Comparison of ENCODE assay signal across 10 mouse cellular contexts in the genomic region with DNA sequence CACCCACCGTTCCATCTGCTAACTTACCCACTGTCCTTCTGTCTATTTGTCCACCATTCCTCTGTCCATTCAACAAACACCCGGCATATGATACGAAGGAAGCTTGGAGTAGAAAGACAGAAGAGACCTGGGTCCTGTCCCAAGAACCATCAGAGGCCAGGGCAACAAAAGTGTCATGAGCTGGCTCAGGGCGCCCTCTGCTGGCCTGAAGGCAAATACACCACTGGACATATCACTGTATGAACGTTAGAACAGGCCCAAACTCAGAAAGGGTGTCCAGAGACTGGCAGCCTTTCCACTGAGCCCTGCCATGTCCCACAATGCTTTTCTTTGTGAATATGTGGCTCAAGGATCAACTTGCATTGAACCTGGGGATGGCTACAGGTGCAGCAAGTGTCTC.
DNase-seq lines count a peak whose midpoint lies in the region; ATAC-seq and TF ChIP-seq lines count a peak whose summit lies in the region.
"Had no signal": no experiment of that assay in that cellular context is flagged by ENCODE, and none has a peak within 500 bp of the region (broad histone marks: within the 10 kb centered on the region; RNA-seq: fewer than 3 reads in every experiment).

No protein-coding gene starts in this region.

- H3K4me2 ChIP-seq in hindbrain, embryonic 14.5 days (replicated peaks), result no peak overlapping the region
- no peak overlapping the region for H3K4me2 ChIP-seq in hindbrain, embryonic 16.5 days (ENCODE audit: low read length)
- no peak overlapping the region for H3K4me2 ChIP-seq in midbrain, embryonic 13.5 days (replicated peaks)
- H3K4me2 ChIP-seq: embryonic facial prominence, embryonic 12.5 days; lung, embryonic 15.5 days had no signal

- no peak overlapping the region for H3K4me3 ChIP-seq in hindbrain, embryonic 14.5 days (replicated peaks; ENCODE audit: low read length)
- no peak overlapping the region for H3K4me3 ChIP-seq in hindbrain, embryonic 16.5 days (ENCODE audit: low read length)
- no peak overlapping the region for H3K4me3 ChIP-seq in MEL (ENCODE audit: control insufficient read depth in 1 of 2, insufficient read depth in 1 of 2, low read depth in 2 of 2, low read length in 2 of 2)
- no peak overlapping the region for H3K4me3 ChIP-seq in midbrain, embryonic 13.5 days (replicated peaks)
- H3K4me3 ChIP-seq: embryonic facial prominence, embryonic 12.5 days; lung, embryonic 15.5 days had no signal

- H3K27ac ChIP-seq in hindbrain, embryonic 14.5 days, result no peak overlapping the region
- no peak overlapping the region for H3K27ac ChIP-seq in hindbrain, embryonic 16.5 days (ENCODE audit: low read depth, low read length)
- H3K27ac ChIP-seq in MEL (ENCODE audit: control insufficient read depth, low read depth, low read length), result no peak overlapping the region
- 0 out of 2 replicates have a peak overlapping the region, but pooled peaks have one; percentile 19 for H3K27ac ChIP-seq in midbrain, embryonic 13.5 days
- H3K27ac ChIP-seq: embryonic facial prominence, embryonic 12.5 days; lung, embryonic 15.5 days had no signal

- H3K9ac ChIP-seq in hindbrain, embryonic 14.5 days, result no peak overlapping the region
- H3K9ac ChIP-seq in hindbrain, embryonic 16.5 days (ENCODE audit: low read depth, low read length), result no peak overlapping the region
- H3K9ac ChIP-seq in MEL (ENCODE audit: control insufficient read depth, low read depth, low read length, poor library complexity, severe bottlenecking), result no peak overlapping the region
- H3K9ac ChIP-seq in midbrain, embryonic 13.5 days (replicated peaks), result no peak overlapping the region
- H3K9ac ChIP-seq: embryonic facial prominence, embryonic 12.5 days; lung, embryonic 15.5 days had no signal

- no peaks in the 10 kb centered on the region for H3K79me2 ChIP-seq in MEL (ENCODE audit: control insufficient read depth, insufficient read depth, low read length, poor library complexity)

- 41% methylated on average over 5 of the region's 5 CpGs for WGBS in hindbrain, embryonic 14.5 days
- 39% methylated on average over 5 of the region's 5 CpGs for WGBS in hindbrain, embryonic 16.5 days
- WGBS in midbrain, embryonic 13.5 days, result 38% methylated on average over 5 of the region's 5 CpGs

- H3K27me3 ChIP-seq in hindbrain, embryonic 14.5 days (ENCODE audit: control insufficient read depth, insufficient read depth, low read length), result no peaks in the 10 kb centered on the region
- H3K27me3 ChIP-seq in hindbrain, embryonic 16.5 days (replicated peaks; ENCODE audit: control insufficient read depth, insufficient read depth, low read length), result no peaks in the 10 kb centered on the region
- no peaks in the 10 kb centered on the region for H3K27me3 ChIP-seq in MEL (ENCODE audit: control insufficient read depth in 1 of 2, insufficient read depth in 2 of 2, low read length in 2 of 2)
- no peaks in the 10 kb centered on the region for H3K27me3 ChIP-seq in midbrain, embryonic 13.5 days

- ATAC-seq in hindbrain, embryonic 14.5 days (ENCODE audit: low FRiP score), result no peak
- ATAC-seq in hindbrain, embryonic 16.5 days, result no peak
- ATAC-seq in midbrain, embryonic 13.5 days, result no peak

- no peaks in the 10 kb centered on the region for H3K36me3 ChIP-seq in hindbrain, embryonic 14.5 days (replicated peaks; ENCODE audit: control insufficient read depth, insufficient read depth)
- H3K36me3 ChIP-seq in hindbrain, embryonic 16.5 days (ENCODE audit: control insufficient read depth, insufficient read depth, low read length), result no peaks in the 10 kb centered on the region
- no peaks in the 10 kb centered on the region for H3K36me3 ChIP-seq in MEL (ENCODE audit: control insufficient read depth in 1 of 2, insufficient read depth in 2 of 2, low read length in 2 of 2)
- H3K36me3 ChIP-seq in midbrain, embryonic 13.5 days, result no peaks in the 10 kb centered on the region
- H3K36me3 ChIP-seq: embryonic facial prominence, embryonic 12.5 days; lung, embryonic 15.5 days had no signal

- H3K4me1 ChIP-seq in hindbrain, embryonic 14.5 days (replicated peaks; ENCODE audit: control insufficient read depth, insufficient read depth, low read length), result peaks cover 40% of the 10 kb centered on the region
- peaks cover 16% of the 10 kb centered on the region for H3K4me1 ChIP-seq in hindbrain, embryonic 16.5 days (ENCODE audit: control insufficient read depth, insufficient read depth, low read depth, low read length)
- no peaks in the 10 kb centered on the region for H3K4me1 ChIP-seq in MEL (ENCODE audit: control insufficient read depth in 1 of 2, insufficient read depth in 2 of 2, low read length in 2 of 2)
- peaks cover 64% of the 10 kb centered on the region for H3K4me1 ChIP-seq in midbrain, embryonic 13.5 days (replicated peaks)

- no peak for TF ChIP-seq EP300 in MEL (IDR thresholded peaks at IDR 0.05; ENCODE audit: low read depth in 1 of 2, low read length in 2 of 2)

- intact Hi-C loops in gastrocnemius, postnatal 36 days (cut with DNase I), result loop anchor here (1.0 kb wide), 1 partner anchor 43 kb away; no protein-coding TSS in a partner anchor

- no peaks in the 10 kb centered on the region for H3K9me3 ChIP-seq in hindbrain, embryonic 14.5 days (ENCODE audit: control insufficient read depth, low read length)
- no peaks in the 10 kb centered on the region for H3K9me3 ChIP-seq in hindbrain, embryonic 16.5 days (ENCODE audit: control insufficient read depth, low read length)
- H3K9me3 ChIP-seq in MEL (replicated peaks; ENCODE audit: insufficient read depth, low read length), result no peaks in the 10 kb centered on the region
- H3K9me3 ChIP-seq in midbrain, embryonic 13.5 days, result no peaks in the 10 kb centered on the region
- H3K9me3 ChIP-seq: embryonic facial prominence, embryonic 12.5 days; lung, embryonic 15.5 days had no signal

- peak; percentile 58 for DNase-seq in hindbrain, embryonic 14.5 days (ENCODE audit: low spot score)
- DNase-seq in MEL (ENCODE audit: low read depth, low spot score), result peak; percentile 4
- DNase-seq in cerebellum, adult 8-10 months, result peak; percentile 29
- DNase-seq in gastrocnemius, postnatal 36 days, result peak; percentile 48 to 61
- peak; percentile 42 for DNase-seq in layer of hippocampus, adult 9-10 months (ENCODE audit: low spot score)
- DNase-seq in urinary bladder, postnatal 36 days (ENCODE audit: low spot score in 2 of 2), result peak; percentile 43 to 64

- peak; percentile 8 to 47 (median 24); a peak in 4 of 6 replicates for TF ChIP-seq CTCF in MEL (IDR thresholded peaks at IDR 0.05 in 2 of 3, conservative IDR thresholded peaks at IDR 0.05 in 1 of 3; ENCODE audit: control insufficient read depth in 1 of 3, insufficient read depth in 1 of 3, low read depth in 2 of 3, low read length in 3 of 3, poor library complexity in 1 of 3, severe bottlenecking in 1 of 3)

- TF ChIP-seq POLR2A in MEL (IDR thresholded peaks at IDR 0.05; ENCODE audit: control insufficient read depth in 1 of 2, insufficient read depth in 1 of 2, low read depth in 1 of 2, low read length in 2 of 2, poor library complexity in 1 of 2), result no peak

- peak; percentile 11; the same call in 1 of the 2 replicates for TF ChIP-seq RAD21 in MEL (IDR thresholded peaks at IDR 0.05; ENCODE audit: low read depth, low read length)

TF ChIP-seq in MEL, 35 proteins besides CTCF, POLR2A, EP300 and RAD21:
- TF ChIP-seq TCF12 (IDR thresholded peaks at IDR 0.05; ENCODE audit: low read depth, low read length), result no peak
- no peak for TF ChIP-seq TAL1 (IDR thresholded peaks at IDR 0.05; ENCODE audit: low read length)
- TF ChIP-seq SMC3 (IDR thresholded peaks at IDR 0.05; ENCODE audit: low read depth, low read length), result peak; percentile 16; the same call in 1 of the 2 replicates

Comparison
In these comparisons a context has a peak if more than half of its experiments do, and no peak if none do; other contexts are left out.
1. DNase-seq: peak in every context shown above with its lines; median percentile 58 in hindbrain, embryonic 14.5 days; 54 in gastrocnemius, postnatal 36 days; 54 in urinary bladder, postnatal 36 days; 42 in layer of hippocampus, adult 9-10 months; 29 in cerebellum, adult 8-10 months; 4 in MEL.